Mouse (Mus musculus): ENCODE results near the gene Fut4. TPM values are rescaled to one million over a fixed set of nuclear protein-coding genes. Genes with fewer than 3 reads are reported as not detected.

The Fut4 gene
- polyA plus RNA-seq, 1 experiment, result 0.26 TPM

DNA sequence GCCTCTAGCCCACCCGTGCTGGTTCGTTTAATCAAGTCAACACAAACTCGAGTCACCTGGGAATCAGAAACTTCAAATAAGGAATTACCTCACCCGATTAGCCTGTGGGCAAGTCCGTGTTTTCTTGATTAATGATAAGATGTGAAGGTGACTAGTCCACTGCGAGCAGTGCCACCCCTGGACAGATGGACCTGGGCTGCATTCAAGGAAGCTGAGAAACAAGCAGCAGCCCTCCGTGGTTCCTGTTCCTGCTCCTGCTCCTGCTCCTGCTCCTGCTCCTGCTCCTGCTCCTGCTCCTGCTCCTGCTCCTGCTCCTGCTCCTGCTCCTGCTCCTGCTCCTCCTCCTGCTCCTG lies 52.9 kb downstream of the Fut4 start:
- Histone ChIP-seq H3K4me3 (replicated peaks; ENCODE audit: insufficient read depth, low read depth, low read length) (no peak overlapping the region), H3K27ac (ENCODE audit: insufficient read depth, low read length) (no peak overlapping the region), H3K27me3 (ENCODE audit: control insufficient read depth, insufficient read depth, low read length) (no peaks in the 10 kb centered on the region), H3K4me1 (ENCODE audit: control insufficient read depth, insufficient read depth, low read length) (no peaks in the 10 kb centered on the region)
- TF ChIP-seq POLR2A (IDR thresholded peaks at IDR 0.05; ENCODE audit: borderline replicate concordance, insufficient read depth, low read length) (no peak), CTCF (IDR thresholded peaks at IDR 0.05; ENCODE audit: borderline replicate concordance, insufficient read depth, low read depth, low read length) (no peak)
- DNase-seq, result no peak
- 43% methylated on average over 7 of the region's 7 CpGs for WGBS

DNA sequence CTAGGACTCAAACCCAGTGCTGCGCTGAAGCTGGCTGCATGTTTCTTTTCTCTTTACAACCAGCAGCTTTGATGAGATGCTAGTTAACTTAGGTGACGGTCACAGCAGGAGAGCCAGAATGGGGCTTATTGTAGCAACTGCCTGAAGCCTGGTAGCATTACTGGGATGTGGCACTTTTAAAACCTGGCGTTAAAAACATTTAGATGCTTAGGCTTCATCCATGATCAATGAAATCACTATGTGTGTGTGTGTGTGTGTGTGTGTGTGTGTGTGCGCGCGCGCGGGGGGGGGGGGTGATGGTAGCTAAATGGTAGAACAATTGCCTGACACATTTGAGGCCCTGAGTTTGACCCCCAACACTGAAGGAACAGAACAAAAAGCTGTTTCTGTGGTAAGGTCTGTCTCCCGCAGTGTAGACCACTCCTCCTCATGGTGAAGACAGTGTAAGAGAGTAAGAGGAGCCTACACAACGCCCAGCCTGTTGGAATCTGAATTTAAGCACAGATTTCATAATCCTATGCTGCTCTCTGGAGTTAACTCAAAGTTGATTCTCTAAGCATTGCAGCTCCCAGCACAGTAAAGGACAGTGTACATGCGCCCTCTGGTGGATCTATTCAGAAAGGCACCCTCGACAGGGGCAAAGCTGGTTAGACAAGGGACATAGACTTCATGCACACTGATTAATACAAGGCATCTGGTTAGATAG lies 53.5 kb downstream of the Fut4 start:
- Histone ChIP-seq H3K27ac (ENCODE audit: insufficient read depth, low read length) (no peak overlapping the region), H3K4me1 (ENCODE audit: control insufficient read depth, insufficient read depth, low read length) (no peaks in the 10 kb centered on the region), H3K4me3 (replicated peaks; ENCODE audit: insufficient read depth, low read depth, low read length) (no peak overlapping the region), H3K27me3 (ENCODE audit: control insufficient read depth, insufficient read depth, low read length) (no peaks in the 10 kb centered on the region)
- WGBS, result 50% methylated on average over 12 of the region's 12 CpGs
- peak; percentile 65 to 80 for DNase-seq
- TF ChIP-seq CTCF (IDR thresholded peaks at IDR 0.05; ENCODE audit: borderline replicate concordance, insufficient read depth, low read depth, low read length) (peak; percentile 88), POLR2A (IDR thresholded peaks at IDR 0.05; ENCODE audit: borderline replicate concordance, insufficient read depth, low read length) (no peak)

Other genes with a start within 250 kb of the Fut4 start
- 10.1 and 10.3 TPM in 2 replicates for gene Amotl1, start 107.3 kb downstream of the Fut4 start, polyA plus RNA-seq (2012; rRNA removed)
- 0.08 and 0.11 TPM in 2 replicates for gene Piwil4, start 11.7 kb downstream of the Fut4 start, polyA plus RNA-seq (2012; rRNA removed)
- gene 1700012B09Rik, start 18.6 kb upstream of the Fut4 start, polyA plus RNA-seq (2012; rRNA removed), result 0.41 and 1.7 TPM in 2 replicates
- 7.5 and 8.2 TPM in 2 replicates for gene Mre11a, start 32.3 kb upstream of the Fut4 start, polyA plus RNA-seq (2012; rRNA removed)
- 8.5 and 11.0 TPM in 2 replicates for gene Ankrd49, start 32.5 kb upstream of the Fut4 start, polyA plus RNA-seq (2012; rRNA removed)
- gene Gpr83, start 107.8 kb upstream of the Fut4 start, polyA plus RNA-seq (2012; rRNA removed), result 2.5 and 2.8 TPM in 2 replicates
- not detected in 2 replicates for gene Izumo1r, start 151.6 kb upstream of the Fut4 start, polyA plus RNA-seq (2012; rRNA removed)

All from cerebellum, adult 2 months (tissue).